Mouse (Mus musculus) embryonic facial prominence, embryonic 14.5 days (tissue): ENCODE results near the gene Nrf1. TPM values are rescaled to one million over a fixed set of nuclear protein-coding genes. Genes with fewer than 3 reads are reported as not detected.

ENCODE experiments used
- microRNA counts: library from miRNA; unstranded; fragments of <30 nt; microRNA quantifications from one replicate; lab custom pipeline; 2017
- microRNA-seq: library from miRNA; unstranded; fragments of <30 nt; microRNA quantifications from one replicate; pipeline ENCODE4, GENCODE M21; 2016; ENCODE audit warnings: borderline number of aligned reads
- polyA plus RNA-seq: library from polyadenylated mRNA; unstranded; fragments of >200 nt; fragmentation: Nextera tagmentation; extraction: Ambion mirVana; gene quantifications from 2 replicates; pipeline ENCODE4 v1.2.1, GENCODE M21; 2014

The Nrf1 gene
- polyA plus RNA-seq, 1 experiment from 2014 or later, result 43.9 TPM

MicroRNAs encoded within 50 kb of the gene (microRNA counts, 519-probe panel; counts per million panel counts)
- microRNA mmu-miR-182 (lab: Ali Mortazavi, UCI) (2,421 counts per million, percentile 45 among the panel's probes with 10 or more counts), microRNA mmu-miR-183 (lab: Ali Mortazavi, UCI) (3,365 counts per million, percentile 80 among the panel's probes with 10 or more counts), microRNA mmu-miR-96 (lab: Ali Mortazavi, UCI) (3,686 counts per million, percentile 84 among the panel's probes with 10 or more counts)

Small RNA genes lying within 50 kb of the gene (microRNA-seq; reads per million reads assigned to microRNA genes)
- gene Mir182 (10,717 reads per million, percentile 94 among the genes with 10 or more reads in this experiment), gene Mir183 (7,739 reads per million, percentile 93 among the genes with 10 or more reads in this experiment), gene Mir96 (3,886 reads per million, percentile 87 among the genes with 10 or more reads in this experiment)

Other genes with a start within 250 kb of the Nrf1 start
- 0.77 and 1.5 TPM in 2 replicates for gene Strip2, start 131.0 kb upstream of the Nrf1 start, polyA plus RNA-seq